Mouse (Mus musculus): Measurements from ENCODE around the gene Ptgfrn. TPM values are rescaled to one million over a fixed set of nuclear protein-coding genes. Genes with fewer than 3 reads are reported as not detected.

The Ptgfrn gene
- polyA plus RNA-seq, 1 experiment from 2014 or later: 8.3 TPM

DNA sequence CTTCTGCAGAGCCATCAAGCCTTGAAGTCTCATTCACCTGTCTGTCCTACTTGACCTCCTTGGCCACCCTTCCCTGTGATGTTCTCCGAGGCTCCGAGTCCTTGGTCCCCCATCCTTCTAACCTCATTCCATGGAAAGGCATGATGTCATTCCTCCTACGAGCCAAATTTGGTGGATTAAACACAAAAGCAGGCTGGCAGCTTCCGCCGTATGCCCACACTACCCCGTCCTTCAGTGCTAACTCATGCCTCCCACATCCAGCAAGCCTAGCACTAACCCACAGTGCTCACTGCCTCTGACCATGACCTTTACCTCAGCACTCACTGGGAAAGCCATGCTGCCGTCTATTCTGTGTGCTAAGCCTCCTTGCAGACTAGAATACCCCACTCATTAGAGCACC is 8.0 kb downstream of the Ptgfrn start:
- Histone ChIP-seq H3K27me3 (ENCODE audit: control insufficient read depth, insufficient read depth, low read length) (no peaks in the 10 kb centered on the region), H3K27ac (ENCODE audit: low read depth, low read length) (no peak overlapping the region), H3K36me3 (ENCODE audit: control insufficient read depth, insufficient read depth, low read length) (no peaks in the 10 kb centered on the region), H3K4me2 (no peak overlapping the region), H3K4me3 (ENCODE audit: low read depth, low read length) (no peak overlapping the region), H3K9ac (ENCODE audit: low read depth, low read length) (no peak overlapping the region), H3K4me1 (ENCODE audit: control insufficient read depth, insufficient read depth, low read length) (peaks cover 18% of the 10 kb centered on the region), H3K9me3 (replicated peaks; ENCODE audit: control insufficient read depth, low read length) (no peaks in the 10 kb centered on the region)
- no peak for ATAC-seq (replicated peaks; ENCODE audit: insufficient number of reproducible peaks, low FRiP score, low TSS enrichment)
- WGBS (ENCODE audit: insufficient replicate concordance): 82% methylated on average over 7 of the region's 7 CpGs

DNA sequence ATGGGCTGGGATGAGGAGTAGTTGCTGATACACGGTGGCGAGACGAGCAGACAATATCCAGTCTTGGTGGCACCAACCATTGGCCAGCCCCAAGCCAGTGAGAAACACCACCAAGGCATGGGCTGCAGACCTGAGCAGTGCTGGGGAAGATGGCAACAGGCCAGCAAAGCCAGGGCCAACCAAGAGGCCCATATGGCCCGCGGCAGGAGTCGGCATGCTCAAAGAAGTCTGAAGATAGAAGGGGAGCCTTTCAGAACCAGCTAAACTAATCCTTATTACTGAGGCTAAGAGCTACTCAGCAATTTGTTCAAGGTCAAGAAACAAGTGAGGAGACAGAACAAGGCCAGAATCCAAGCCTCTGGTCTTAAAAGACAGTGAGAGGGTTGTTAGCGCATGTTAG is 8.9 kb downstream of the Ptgfrn start:
- no peaks in the 10 kb centered on the region for H3K36me3 ChIP-seq (ENCODE audit: control insufficient read depth, insufficient read depth, low read length)
- no peaks in the 10 kb centered on the region for H3K9me3 ChIP-seq (replicated peaks; ENCODE audit: control insufficient read depth, low read length)
- H3K27me3 ChIP-seq (ENCODE audit: control insufficient read depth, insufficient read depth, low read length): no peaks in the 10 kb centered on the region
- H3K4me3 ChIP-seq (ENCODE audit: low read depth, low read length): no peak overlapping the region
- H3K27ac ChIP-seq (ENCODE audit: low read depth, low read length): no peak overlapping the region
- ATAC-seq (replicated peaks; ENCODE audit: insufficient number of reproducible peaks, low FRiP score, low TSS enrichment): no peak
- H3K4me2 ChIP-seq: no peak overlapping the region
- H3K4me1 ChIP-seq (ENCODE audit: control insufficient read depth, insufficient read depth, low read length): peaks cover 18% of the 10 kb centered on the region
- 82% methylated on average over 7 of the region's 7 CpGs for WGBS (ENCODE audit: insufficient replicate concordance)
- no peak overlapping the region for H3K9ac ChIP-seq (ENCODE audit: low read depth, low read length)

DNA sequence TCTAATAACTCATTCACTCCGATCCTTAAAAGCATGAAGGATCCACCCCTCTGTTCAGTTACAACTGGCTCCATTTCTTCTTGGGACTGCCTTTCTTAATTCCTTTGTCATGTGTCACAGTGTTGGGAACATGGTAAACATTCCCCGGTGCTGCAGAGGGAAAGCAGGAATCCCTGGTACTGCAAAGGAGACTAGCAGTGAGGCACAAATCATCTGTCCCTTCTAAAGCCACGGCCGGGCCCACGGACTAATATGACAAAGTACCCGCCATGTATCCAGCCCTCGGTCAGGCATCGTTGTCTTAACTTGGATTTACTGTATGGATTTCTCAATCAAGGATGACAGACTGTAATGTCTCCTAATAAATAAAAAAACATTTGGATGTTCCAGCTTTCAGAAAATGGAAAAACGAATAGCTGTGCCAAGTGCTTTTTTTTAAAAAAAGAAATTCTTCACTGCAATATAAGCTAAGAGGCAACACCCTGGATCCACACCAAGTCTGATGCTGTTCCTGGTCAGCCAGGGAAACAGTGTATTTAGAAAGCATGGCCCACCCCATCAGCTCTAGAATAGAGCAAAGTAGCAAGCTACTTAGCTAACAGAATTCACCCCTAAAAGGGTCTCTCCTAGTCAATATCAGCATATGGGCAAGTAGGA is 10.2 kb downstream of the Ptgfrn start:
- 72% methylated on average over 9 of the region's 9 CpGs for WGBS (ENCODE audit: insufficient replicate concordance)
- Histone ChIP-seq H3K4me1 (ENCODE audit: control insufficient read depth, insufficient read depth, low read length) (peaks cover 14% of the 10 kb centered on the region), H3K9ac (ENCODE audit: low read depth, low read length) (no peak overlapping the region), H3K27me3 (ENCODE audit: control insufficient read depth, insufficient read depth, low read length) (no peaks in the 10 kb centered on the region), H3K36me3 (ENCODE audit: control insufficient read depth, insufficient read depth, low read length) (no peaks in the 10 kb centered on the region), H3K4me3 (ENCODE audit: low read depth, low read length) (no peak overlapping the region), H3K9me3 (replicated peaks; ENCODE audit: control insufficient read depth, low read length) (no peaks in the 10 kb centered on the region), H3K4me2 (no peak overlapping the region), H3K27ac (ENCODE audit: low read depth, low read length) (no peak overlapping the region)
- no peak for ATAC-seq (replicated peaks; ENCODE audit: insufficient number of reproducible peaks, low FRiP score, low TSS enrichment)

DNA sequence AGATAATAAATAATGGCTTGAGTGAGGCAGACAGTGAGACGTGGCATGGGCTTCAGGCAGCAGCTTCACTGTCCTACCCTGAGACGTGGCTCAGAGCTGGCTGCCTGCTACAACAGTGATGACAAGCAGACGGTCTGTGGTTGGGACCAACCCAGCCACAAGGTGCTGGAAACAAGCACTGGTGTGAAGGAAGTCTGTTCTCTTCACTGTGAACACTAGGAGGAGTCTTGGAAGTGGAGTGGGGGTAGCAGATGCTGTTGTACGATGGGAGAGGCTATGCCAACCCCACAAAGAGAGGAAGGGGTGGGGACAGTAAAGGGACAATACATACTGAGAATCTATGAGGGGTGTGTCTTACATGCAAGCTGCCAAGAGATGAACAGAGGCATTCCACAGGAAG is 12.0 kb downstream of the Ptgfrn start:
- 40% methylated on average over 4 of the region's 4 CpGs for WGBS (ENCODE audit: insufficient replicate concordance)
- no peaks in the 10 kb centered on the region for H3K36me3 ChIP-seq (ENCODE audit: control insufficient read depth, insufficient read depth, low read length)
- H3K4me1 ChIP-seq (ENCODE audit: control insufficient read depth, insufficient read depth, low read length): peaks cover 14% of the 10 kb centered on the region
- H3K27ac ChIP-seq (ENCODE audit: low read depth, low read length): no peak overlapping the region
- no peak overlapping the region for H3K9ac ChIP-seq (ENCODE audit: low read depth, low read length)
- H3K9me3 ChIP-seq (replicated peaks; ENCODE audit: control insufficient read depth, low read length): no peaks in the 10 kb centered on the region
- no peak for ATAC-seq (replicated peaks; ENCODE audit: insufficient number of reproducible peaks, low FRiP score, low TSS enrichment)
- no peaks in the 10 kb centered on the region for H3K27me3 ChIP-seq (ENCODE audit: control insufficient read depth, insufficient read depth, low read length)
- H3K4me2 ChIP-seq: no peak overlapping the region
- no peak overlapping the region for H3K4me3 ChIP-seq (ENCODE audit: low read depth, low read length)

DNA sequence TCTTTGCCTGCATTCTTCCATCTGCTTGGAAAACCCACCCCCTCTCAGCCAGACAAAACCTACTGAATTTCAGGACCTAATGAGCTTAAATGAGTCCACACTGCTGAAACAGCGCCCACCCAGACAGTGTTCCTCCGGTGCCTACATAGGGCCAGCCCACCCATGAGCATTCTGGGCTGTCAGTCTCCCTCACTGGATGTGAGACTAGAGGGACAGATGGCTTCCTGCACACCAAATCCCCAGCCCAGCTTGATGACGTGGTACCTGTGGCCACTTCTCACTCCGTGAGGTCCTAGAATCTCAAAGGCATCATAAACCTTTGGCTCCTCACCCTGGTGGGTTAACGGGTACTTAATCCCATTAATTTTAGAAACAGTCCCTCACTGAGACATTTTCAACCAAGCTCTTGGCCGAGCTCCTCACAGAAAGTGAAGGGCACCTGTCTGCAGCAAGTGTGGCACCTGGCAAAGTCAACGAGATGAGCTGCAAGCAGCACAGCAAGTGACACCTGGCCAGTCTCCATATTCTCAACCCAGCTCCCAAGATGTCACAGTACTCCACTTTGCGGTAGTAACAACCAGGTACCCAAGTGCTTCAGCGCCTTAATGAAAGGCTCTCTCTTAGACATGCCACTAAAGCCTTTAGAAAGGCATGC is 12.8 kb downstream of the Ptgfrn start:
- Histone ChIP-seq H3K4me2 (no peak overlapping the region), H3K4me3 (ENCODE audit: low read depth, low read length) (no peak overlapping the region), H3K27me3 (ENCODE audit: control insufficient read depth, insufficient read depth, low read length) (no peaks in the 10 kb centered on the region), H3K36me3 (ENCODE audit: control insufficient read depth, insufficient read depth, low read length) (no peaks in the 10 kb centered on the region), H3K27ac (ENCODE audit: low read depth, low read length) (no peak overlapping the region), H3K9ac (ENCODE audit: low read depth, low read length) (no peak overlapping the region), H3K4me1 (ENCODE audit: control insufficient read depth, insufficient read depth, low read length) (peaks cover 14% of the 10 kb centered on the region), H3K9me3 (replicated peaks; ENCODE audit: control insufficient read depth, low read length) (no peaks in the 10 kb centered on the region)
- ATAC-seq (replicated peaks; ENCODE audit: insufficient number of reproducible peaks, low FRiP score, low TSS enrichment): no peak
- WGBS (ENCODE audit: insufficient replicate concordance): 75% methylated on average over 9 of the region's 9 CpGs

DNA sequence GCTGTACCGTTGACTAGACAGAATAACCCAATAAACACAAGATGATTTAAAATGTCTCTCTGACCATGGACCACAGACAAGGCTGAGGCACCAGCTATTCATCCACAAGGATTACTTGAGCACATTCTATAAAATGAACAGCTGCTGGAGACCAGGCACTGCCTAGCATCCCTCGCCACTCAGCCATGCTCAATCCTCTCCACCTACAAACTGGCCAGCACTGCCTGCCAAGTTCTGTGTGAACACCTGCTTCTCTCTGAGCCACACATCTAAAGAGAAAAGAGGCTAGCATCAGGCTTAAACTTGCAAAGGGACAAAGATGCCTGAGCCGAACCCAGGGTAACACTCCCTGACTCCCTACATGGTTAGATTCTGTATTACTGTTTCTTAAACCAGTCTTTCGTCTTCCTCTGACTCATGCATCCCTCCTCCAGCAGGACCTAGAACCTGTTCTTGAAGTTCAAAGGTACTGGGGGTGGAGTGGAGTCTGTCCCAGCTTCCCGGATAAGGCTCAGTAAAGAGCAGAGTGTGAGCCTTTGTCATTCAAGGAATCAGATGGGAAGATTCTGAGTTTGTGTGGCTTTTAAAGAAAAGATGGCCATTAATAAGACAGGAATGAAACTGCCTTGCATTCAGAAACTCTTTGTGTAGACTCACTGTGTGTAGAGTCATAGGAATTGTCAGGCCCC is 14.2 kb downstream of the Ptgfrn start:
- no peak overlapping the region for H3K4me2 ChIP-seq
- no peaks in the 10 kb centered on the region for H3K9me3 ChIP-seq (replicated peaks; ENCODE audit: control insufficient read depth, low read length)
- peaks cover 9% of the 10 kb centered on the region for H3K4me1 ChIP-seq (ENCODE audit: control insufficient read depth, insufficient read depth, low read length)
- no peak overlapping the region for H3K27ac ChIP-seq (ENCODE audit: low read depth, low read length)
- H3K27me3 ChIP-seq (ENCODE audit: control insufficient read depth, insufficient read depth, low read length): no peaks in the 10 kb centered on the region
- 81% methylated on average over 5 of the region's 5 CpGs for WGBS (ENCODE audit: insufficient replicate concordance)
- no peak for ATAC-seq (replicated peaks; ENCODE audit: insufficient number of reproducible peaks, low FRiP score, low TSS enrichment)
- no peak overlapping the region for H3K4me3 ChIP-seq (ENCODE audit: low read depth, low read length)
- H3K36me3 ChIP-seq (ENCODE audit: control insufficient read depth, insufficient read depth, low read length): no peaks in the 10 kb centered on the region
- no peak overlapping the region for H3K9ac ChIP-seq (ENCODE audit: low read depth, low read length)

DNA sequence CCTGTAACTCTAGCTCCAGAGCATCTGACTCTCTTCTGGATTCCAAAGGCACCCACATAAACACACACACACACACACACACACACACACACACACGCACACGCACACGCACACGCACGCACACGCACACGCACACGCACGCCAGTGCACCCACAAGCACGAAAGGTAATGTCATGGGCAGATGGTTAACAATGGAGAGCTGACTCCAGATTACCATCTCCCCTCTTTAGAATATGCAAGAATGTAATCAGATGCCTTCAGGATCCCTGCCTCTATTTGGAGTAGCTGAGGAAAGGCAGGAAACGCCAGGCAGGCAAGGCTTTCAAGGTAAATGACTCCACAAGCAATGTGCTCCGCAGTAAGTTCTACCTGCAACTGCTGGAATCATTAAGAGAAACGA is 17.9 kb downstream of the Ptgfrn start:
- ATAC-seq (replicated peaks; ENCODE audit: insufficient number of reproducible peaks, low FRiP score, low TSS enrichment): no peak
- Histone ChIP-seq H3K9me3 (replicated peaks; ENCODE audit: control insufficient read depth, low read length) (no peaks in the 10 kb centered on the region), H3K4me2 (no peak overlapping the region), H3K27ac (ENCODE audit: low read depth, low read length) (no peak overlapping the region), H3K4me3 (ENCODE audit: low read depth, low read length) (no peak overlapping the region), H3K4me1 (ENCODE audit: control insufficient read depth, insufficient read depth, low read length) (no peaks in the 10 kb centered on the region; the same call in none of the 2 replicates), H3K27me3 (ENCODE audit: control insufficient read depth, insufficient read depth, low read length) (no peaks in the 10 kb centered on the region), H3K9ac (ENCODE audit: low read depth, low read length) (no peak overlapping the region), H3K36me3 (ENCODE audit: control insufficient read depth, insufficient read depth, low read length) (no peaks in the 10 kb centered on the region)
- WGBS (ENCODE audit: insufficient replicate concordance): 76% methylated on average over 13 of the region's 13 CpGs

DNA sequence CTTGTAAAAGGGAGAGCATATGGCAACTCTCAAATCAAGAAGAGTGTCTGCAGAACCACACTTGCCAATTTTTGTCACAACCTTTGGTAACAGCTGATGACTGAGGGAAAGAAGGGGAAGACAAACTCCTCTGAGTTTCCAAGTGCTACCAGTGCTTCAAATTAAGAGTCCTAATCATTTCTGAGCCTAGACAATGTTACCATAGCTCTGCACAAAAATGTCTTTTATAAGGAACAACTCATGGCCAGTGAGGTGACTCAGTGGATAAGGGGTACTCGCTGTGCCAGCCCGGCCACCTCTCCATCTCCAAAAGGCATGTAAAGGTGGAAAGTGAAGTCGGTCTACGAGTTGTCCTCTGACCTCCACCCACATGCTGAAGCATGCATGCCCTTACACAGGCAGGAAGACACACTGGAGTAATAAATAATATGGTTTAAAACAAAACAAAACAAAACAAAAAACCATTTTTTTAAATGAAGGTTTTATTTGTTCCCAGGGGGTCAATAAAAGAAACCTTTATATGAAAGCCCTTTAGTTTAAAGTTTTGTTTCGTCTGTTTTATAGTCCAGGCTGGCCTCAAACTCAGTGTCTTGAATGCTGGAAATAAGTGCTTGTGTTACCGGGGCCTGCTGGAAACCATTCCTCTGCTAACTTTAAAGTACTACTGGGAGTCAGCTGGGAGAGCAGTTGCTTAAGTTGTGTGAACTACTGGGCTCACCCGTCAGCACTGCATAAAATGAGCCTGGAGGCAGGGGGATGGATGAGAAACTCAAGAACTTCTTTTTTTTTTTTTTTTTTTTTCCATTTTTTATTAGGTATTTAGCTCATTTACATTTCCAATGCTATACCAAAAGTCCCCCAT is 23.3 kb downstream of the Ptgfrn start:
- Histone ChIP-seq H3K9ac (ENCODE audit: low read depth, low read length) (no peak overlapping the region), H3K4me1 (ENCODE audit: control insufficient read depth, insufficient read depth, low read length) (no peaks in the 10 kb centered on the region), H3K4me2 (no peak overlapping the region), H3K9me3 (replicated peaks; ENCODE audit: control insufficient read depth, low read length) (no peaks in the 10 kb centered on the region), H3K27me3 (ENCODE audit: control insufficient read depth, insufficient read depth, low read length) (no peaks in the 10 kb centered on the region), H3K36me3 (ENCODE audit: control insufficient read depth, insufficient read depth, low read length) (no peaks in the 10 kb centered on the region), H3K27ac (ENCODE audit: low read depth, low read length) (no peak overlapping the region), H3K4me3 (ENCODE audit: low read depth, low read length) (no peak overlapping the region)
- no peak for ATAC-seq (replicated peaks; ENCODE audit: insufficient number of reproducible peaks, low FRiP score, low TSS enrichment)
- WGBS (ENCODE audit: insufficient replicate concordance): 80% methylated on average over 7 of the region's 7 CpGs

All from heart, embryonic 11.5 days (tissue).